In the genomic region with DNA sequence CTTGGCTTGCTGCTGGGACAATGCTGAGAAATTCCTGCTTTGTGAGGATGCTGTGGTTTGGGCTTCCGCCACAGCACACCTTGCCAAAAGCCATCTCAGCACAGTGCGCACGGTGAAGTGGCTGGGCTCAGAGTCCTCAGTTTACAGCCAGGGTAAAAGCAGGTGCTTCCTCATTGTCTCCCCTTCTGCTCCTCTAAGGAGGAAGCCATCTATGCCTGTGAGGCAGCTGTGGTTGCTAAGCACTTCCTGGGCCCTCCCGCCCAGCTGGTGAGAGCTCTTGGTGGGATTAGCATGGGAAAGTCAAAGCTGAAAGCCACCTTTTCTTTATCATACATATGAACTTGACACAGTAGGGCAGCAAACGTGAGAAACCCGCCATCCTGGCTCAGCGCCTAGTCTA, we compare ENCODE assay signal across 16 mouse cellular contexts.
DNase-seq lines count a peak whose midpoint lies in the region; ATAC-seq lines count a peak whose summit lies in the region.
"Had no signal": no experiment of that assay in that cellular context is flagged by ENCODE, and none has a peak within 500 bp of the region (broad histone marks: within the 10 kb centered on the region; RNA-seq: fewer than 3 reads in every experiment).

No protein-coding gene starts in this region.

- no peaks in the 10 kb centered on the region for H3K27me3 ChIP-seq in intestine, embryonic 16.5 days (replicated peaks; ENCODE audit: control insufficient read depth, insufficient read depth, low read length)
- no peaks in the 10 kb centered on the region for H3K27me3 ChIP-seq in intestine, embryonic 15.5 days (replicated peaks)
- H3K27me3 ChIP-seq: heart, embryonic 13.5 days had no signal

- H3K27ac ChIP-seq in intestine, embryonic 16.5 days (ENCODE audit: low read length) = no peak overlapping the region
- H3K27ac ChIP-seq in intestine, embryonic 15.5 days = no peak overlapping the region
- H3K27ac ChIP-seq: heart, embryonic 13.5 days had no signal

- no peaks in the 10 kb centered on the region for H3K4me1 ChIP-seq in intestine, embryonic 16.5 days (ENCODE audit: control insufficient read depth, insufficient read depth, low read length)
- H3K4me1 ChIP-seq in intestine, embryonic 15.5 days (replicated peaks) = no peaks in the 10 kb centered on the region

- no peaks in the 10 kb centered on the region for H3K36me3 ChIP-seq in intestine, embryonic 16.5 days (ENCODE audit: control insufficient read depth, insufficient read depth, low read length)
- H3K36me3 ChIP-seq in intestine, embryonic 15.5 days = no peaks in the 10 kb centered on the region
- H3K36me3 ChIP-seq: heart, embryonic 13.5 days had no signal

- ATAC-seq in intestine, embryonic 16.5 days = peak; percentile 43; the same call in 1 of the 2 replicates
- no peak for ATAC-seq in intestine, embryonic 15.5 days
- peak; percentile 52 to 79 for ATAC-seq in hematopoietic stem cell, adult 5-6 weeks (replicated peaks in 1 of 2; ENCODE audit: insufficient read depth in 1 of 2, low FRiP score in 2 of 2, low TSS enrichment in 1 of 2, low read depth in 1 of 2, poor library complexity in 2 of 2, severe bottlenecking in 2 of 2)
- ATAC-seq: CD4-positive, CD25-positive, alpha-beta regulatory T cell, adult 4 months had no signal

- DNase-seq in R1 (ENCODE audit: low read depth, low spot score) = peak; percentile 72
- peak; percentile 26 to 52 for DNase-seq in thymus, postnatal 36 days
- DNase-seq in cerebellum, postnatal 4 days (ENCODE audit: low spot score in 2 of 2) = no peak
- DNase-seq in lung, postnatal 25 days (ENCODE audit: low spot score) = no peak
- DNase-seq: cerebellum, adult 11 months; cerebellum, postnatal 36 days; gastrocnemius, postnatal 14 days; kidney, adult 18-20 months; kidney, postnatal 25 days; lung, embryonic 14.5 days; retina, postnatal 1 day had no signal

- no peak overlapping the region for H3K9ac ChIP-seq in intestine, embryonic 16.5 days (ENCODE audit: low read depth, low read length)
- H3K9ac ChIP-seq in intestine, embryonic 15.5 days = no peak overlapping the region
- H3K9ac ChIP-seq: heart, embryonic 13.5 days; lung, embryonic 14.5 days had no signal

- no peaks in the 10 kb centered on the region for H3K9me3 ChIP-seq in intestine, embryonic 16.5 days (ENCODE audit: control insufficient read depth, low read length)
- no peaks in the 10 kb centered on the region for H3K9me3 ChIP-seq in intestine, embryonic 15.5 days
- H3K9me3 ChIP-seq: heart, embryonic 13.5 days had no signal

- WGBS in intestine, embryonic 16.5 days = 70% methylated on average over 7 of the region's 7 CpGs
- 70% methylated on average over 7 of the region's 7 CpGs for WGBS in intestine, embryonic 15.5 days

- H3K4me2 ChIP-seq in intestine, embryonic 16.5 days (ENCODE audit: low read depth, low read length) = no peak overlapping the region
- H3K4me2 ChIP-seq in intestine, embryonic 15.5 days (replicated peaks) = no peak overlapping the region
- H3K4me2 ChIP-seq: heart, embryonic 13.5 days; lung, embryonic 14.5 days had no signal

- H3K4me3 ChIP-seq in intestine, embryonic 16.5 days (ENCODE audit: low read length) = no peak overlapping the region
- no peak overlapping the region for H3K4me3 ChIP-seq in intestine, embryonic 15.5 days (replicated peaks)
- H3K4me3 ChIP-seq: heart, embryonic 13.5 days had no signal

Comparison
In these comparisons a context has a peak if more than half of its experiments do, and no peak if none do; other contexts are left out.
1. DNase-seq: peak in R1 (single experiment) and thymus, postnatal 36 days (2 of 2); none in cerebellum, postnatal 4 days (0 of 2) and lung, postnatal 25 days (single experiment).